ENCODE assay signal across 8 mouse cellular contexts in the genomic region with DNA sequence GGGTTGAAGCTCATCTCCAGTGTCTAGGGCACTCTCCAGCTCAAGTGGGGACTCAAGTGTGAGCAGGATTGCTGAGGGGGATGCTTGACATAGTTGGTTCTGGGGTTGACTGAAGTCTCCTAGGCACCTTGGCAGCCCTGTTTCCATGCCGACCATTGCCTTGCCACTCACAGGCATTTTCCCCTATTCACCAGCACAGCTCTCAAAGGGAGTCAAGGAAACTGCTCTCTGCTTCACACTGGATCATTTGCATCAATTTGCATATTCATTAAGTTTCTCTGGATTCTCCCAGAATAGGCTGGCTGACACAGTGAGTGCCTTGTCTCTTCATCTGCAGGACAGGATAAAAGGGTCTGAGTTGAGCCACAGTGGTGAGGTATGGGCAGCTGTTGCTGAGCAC.
A peak's percentile ranks its signal among the peaks of the same experiment; 100 is the strongest.
DNase-seq lines count a peak whose midpoint lies in the region; ATAC-seq and TF ChIP-seq lines count a peak whose summit lies in the region.

No protein-coding gene starts in this region.

- H3K27me3 ChIP-seq in forebrain, postnatal 0 days (ENCODE audit: insufficient read depth, low read length) = no peaks in the 10 kb centered on the region
- no peaks in the 10 kb centered on the region; the same call in 1 of the 2 replicates for H3K27me3 ChIP-seq in midbrain, embryonic 14.5 days (ENCODE audit: control insufficient read depth, insufficient read depth, low read length)

- no peak overlapping the region for H3K4me3 ChIP-seq in forebrain, postnatal 0 days (ENCODE audit: low read depth, low read length)
- no peak overlapping the region for H3K4me3 ChIP-seq in left cerebral cortex, adult 2 months
- no peak overlapping the region for H3K4me3 ChIP-seq in midbrain, embryonic 14.5 days (replicated peaks; ENCODE audit: low read depth, low read length)

- H3K4me1 ChIP-seq in forebrain, postnatal 0 days (ENCODE audit: insufficient read depth) = peaks cover 22% of the 10 kb centered on the region
- H3K4me1 ChIP-seq in midbrain, embryonic 14.5 days (ENCODE audit: control insufficient read depth, insufficient read depth, low read length) = peaks cover 26% of the 10 kb centered on the region

- 0 out of 2 replicates have a peak overlapping the region, but pooled peaks have one; percentile 25 for H3K9ac ChIP-seq in forebrain, postnatal 0 days
- no peak overlapping the region for H3K9ac ChIP-seq in midbrain, embryonic 14.5 days (replicated peaks; ENCODE audit: low read length)

- DNase-seq in brain, embryonic 18.5 days (ENCODE audit: low read depth, low spot score) = peak; percentile 84
- DNase-seq in forebrain, postnatal 0 days = peak; percentile 92
- peak in 1 of 2 experiments; percentile 73 for DNase-seq in left cerebral cortex, adult 2 months (ENCODE audit: extremely low spot score in 1 of 2, low spot score in 2 of 2)
- DNase-seq in midbrain, embryonic 14.5 days = peak; percentile 88
- DNase-seq in urinary bladder, adult 18-20 months (ENCODE audit: low spot score in 2 of 2) = no peak
- DNase-seq in ovary, postnatal 36 days (ENCODE audit: low spot score) = no peak
- DNase-seq in spleen, adult 18-20 months = no peak

- no peaks in the 10 kb centered on the region for H3K9me3 ChIP-seq in forebrain, postnatal 0 days (ENCODE audit: low read length)
- no peaks in the 10 kb centered on the region for H3K9me3 ChIP-seq in midbrain, embryonic 14.5 days (ENCODE audit: control insufficient read depth, low read length)

- H3K27ac ChIP-seq in forebrain, postnatal 0 days (ENCODE audit: low read depth, low read length) = peak overlapping the region; percentile 95
- H3K27ac ChIP-seq in left cerebral cortex, adult 2 months = peak overlapping the region; percentile 76
- H3K27ac ChIP-seq in midbrain, embryonic 14.5 days (replicated peaks; ENCODE audit: low read depth, low read length) = peak overlapping the region; percentile 85

- intact Hi-C loops in left cerebral cortex, adult 2 months (cut with DNase I) = loop anchor here (5.0 kb wide), 1 partner anchor 45 kb away; no protein-coding TSS in a partner anchor

- no peak for TF ChIP-seq CTCF in forebrain, postnatal 0 days (IDR thresholded peaks at IDR 0.05; ENCODE audit: low read depth)
- no peak for TF ChIP-seq CTCF in left cerebral cortex, adult 2 months (IDR thresholded peaks at IDR 0.05)

- 10% methylated on average over 1 of the region's 1 CpGs for WGBS in forebrain, postnatal 0 days
- 0% methylated on average over 1 of the region's 1 CpGs for whole genome bisulfite sequencing in midbrain, embryonic 14.5 days

- no peaks in the 10 kb centered on the region for H3K36me3 ChIP-seq in forebrain, postnatal 0 days (ENCODE audit: insufficient read depth)
- no peaks in the 10 kb centered on the region for H3K36me3 ChIP-seq in midbrain, embryonic 14.5 days (ENCODE audit: control insufficient read depth, insufficient read depth, low read length)

- no peak overlapping the region for H3K4me2 ChIP-seq in forebrain, postnatal 0 days (ENCODE audit: low read depth)
- 0 out of 2 replicates have a peak overlapping the region, but pooled peaks have one; percentile 8 for H3K4me2 ChIP-seq in midbrain, embryonic 14.5 days (ENCODE audit: low read length)

- ATAC-seq in forebrain, postnatal 0 days = peak; percentile 98
- peak; percentile 85 for ATAC-seq in midbrain, embryonic 14.5 days (ENCODE audit: low FRiP score, low TSS enrichment)
- no peak for ATAC-seq in CD4-positive, CD25-positive, alpha-beta regulatory T cell, adult 4 months

Comparison
In these comparisons a context has a peak if more than half of its experiments do, and no peak if none do; other contexts are left out.
1. DNase-seq: peak in brain, embryonic 18.5 days (single experiment), forebrain, postnatal 0 days (single experiment) and midbrain, embryonic 14.5 days (single experiment); none in urinary bladder, adult 18-20 months (0 of 2), ovary, postnatal 36 days (single experiment) and spleen, adult 18-20 months (0 of 2).
2. Peak in every context shown above with its lines, with median percentiles within 50 percentile points of each other: H3K27ac ChIP-seq.